Mouse (Mus musculus) olfactory bulb, adult 2 months (tissue): ENCODE measurements around the gene Prkar1a.

ENCODE experiments used
- CTCF ChIP-seq: fragments of 200-500 bp; IDR thresholded peaks from 2 replicates; pipeline ENCODE4 v1.5.1; 2012; ENCODE audit warnings: low read depth, mild to moderate bottlenecking, low read length, moderate library complexity; ENCODE audit not compliant: insufficient read depth
- POLR2A ChIP-seq: fragments of 200-500 bp; IDR thresholded peaks from 2 replicates; pipeline ENCODE4 v1.6.1; 2012; ENCODE audit warnings: mild to moderate bottlenecking, low read depth, low read length, moderate library complexity; ENCODE audit not compliant: insufficient read depth

DNA sequence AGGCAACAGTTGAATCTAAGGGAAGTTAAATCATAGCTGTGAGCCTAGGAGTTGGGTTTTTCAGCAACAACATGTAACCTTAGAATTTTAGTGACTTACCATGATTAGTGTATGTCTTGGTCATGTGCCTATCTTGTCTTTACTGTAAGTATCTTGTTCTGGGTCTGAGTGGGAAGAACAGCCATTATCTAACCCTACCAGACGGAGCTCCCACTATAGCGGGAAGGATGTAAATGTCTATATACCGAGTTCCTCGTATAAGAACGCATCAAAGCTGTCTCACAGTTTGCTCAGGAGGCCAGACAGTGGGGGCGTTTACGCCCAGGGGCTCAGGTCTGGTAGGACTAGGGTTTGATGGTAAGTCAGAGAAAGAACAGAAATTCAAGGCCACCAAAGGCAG, 7.0 kb downstream of the Prkar1a start:
- TF ChIP-seq CTCF (no peak), POLR2A (no peak)
